Mouse (Mus musculus): ENCODE measurements around the gene Ppif.

Ppif gene

GRCm38 (mm10) chr14:25695059-25695458 lies 1.1 kb downstream of the Ppif start:
- DNase-seq (ENCODE audit: low read depth) = peak; percentile 46

GRCm38 (mm10) chr14:25696356-25696755 lies 2.4 kb downstream of the Ppif start:
- no peak for DNase-seq (ENCODE audit: low read depth)

- DNase-seq (ENCODE audit: low read depth) = peak; percentile 44
Observed at GRCm38 (mm10) chr14:25701986-25702385, 8.0 kb downstream of the Ppif start.

- DNase-seq (ENCODE audit: low read depth) = peak; percentile 50
Observed at GRCm38 (mm10) chr14:25707691-25708181, 13.8 kb downstream of the Ppif start.

- no peak for DNase-seq (ENCODE audit: low read depth)
Observed at GRCm38 (mm10) chr14:25708451-25708850, 14.5 kb downstream of the Ppif start.

- DNase-seq (ENCODE audit: low read depth) = no peak
Observed at GRCm38 (mm10) chr14:25708917-25709316, 15.0 kb downstream of the Ppif start.

GRCm38 (mm10) chr14:25710073-25710472 lies 16.1 kb downstream of the Ppif start:
- DNase-seq (ENCODE audit: low read depth) = no peak

- DNase-seq (ENCODE audit: low read depth) = no peak
Observed at GRCm38 (mm10) chr14:25710681-25711080, 16.7 kb downstream of the Ppif start.

GRCm38 (mm10) chr14:25711177-25711576 lies 17.2 kb downstream of the Ppif start:
- no peak for DNase-seq (ENCODE audit: low read depth)

- DNase-seq (ENCODE audit: low read depth) = no peak
Observed at GRCm38 (mm10) chr14:25711602-25712001, 17.6 kb downstream of the Ppif start.

- DNase-seq (ENCODE audit: low read depth) = no peak
Observed at GRCm38 (mm10) chr14:25713443-25713842, 19.5 kb downstream of the Ppif start.

GRCm38 (mm10) chr14:25716528-25716927 lies 22.6 kb downstream of the Ppif start:
- DNase-seq (ENCODE audit: low read depth) = no peak

- DNase-seq (ENCODE audit: low read depth) = no peak
Observed at GRCm38 (mm10) chr14:25717718-25718117, 23.8 kb downstream of the Ppif start.

GRCm38 (mm10) chr14:25718471-25718870 lies 24.5 kb downstream of the Ppif start:
- DNase-seq (ENCODE audit: low read depth) = no peak

- peak; percentile 30 for DNase-seq (ENCODE audit: low read depth)
Observed at GRCm38 (mm10) chr14:25719371-25719770, 25.4 kb downstream of the Ppif start.

- no peak for DNase-seq (ENCODE audit: low read depth)
Observed at GRCm38 (mm10) chr14:25720962-25721707, 27.2 kb downstream of the Ppif start.

- DNase-seq (ENCODE audit: low read depth) = no peak
Observed at GRCm38 (mm10) chr14:25725032-25725497, 31.1 kb downstream of the Ppif start.

- DNase-seq (ENCODE audit: low read depth) = no peak
Observed at GRCm38 (mm10) chr14:25725690-25726089, 31.7 kb downstream of the Ppif start.

- peak; percentile 44 for DNase-seq (ENCODE audit: low read depth)
Observed at GRCm38 (mm10) chr14:25726226-25727148, 32.5 kb downstream of the Ppif start.

- no peak for DNase-seq (ENCODE audit: low read depth)
Observed at GRCm38 (mm10) chr14:25727149-25727510, 33.2 kb downstream of the Ppif start.

GRCm38 (mm10) chr14:25734736-25735716 lies 41.1 kb downstream of the Ppif start:
- DNase-seq (ENCODE audit: low read depth) = no peak

- no peak for DNase-seq (ENCODE audit: low read depth)
Observed at GRCm38 (mm10) chr14:25736140-25736539, 42.2 kb downstream of the Ppif start.
